Mouse (Mus musculus) limb, embryonic 10.5 days (tissue): ENCODE measurements at regions not wholly inside any gene's neighbourhood (a gene's known extent, or its start where the extent isn't known, plus 50 kb on each side); places are given as distances from the start of the nearest gene placed in this dataset.

Source experiments
- DNase-seq: peaks from one replicate; pipeline ENCODE4 v3.0.0-alpha.2; 2017; ENCODE audit warnings: low spot score
- H3K27ac ChIP-seq: fragments of 300-500 bp; sonication (generic); 2 replicates; pipeline ENCODE4 v1.5.1; 2016; ENCODE audit warnings: mild to moderate bottlenecking
- H3K27me3 ChIP-seq: fragments of 300-500 bp; sonication (generic); 2 replicates; pipeline ENCODE4 v1.6.1; 2016; ENCODE audit warnings: low read depth, mild to moderate bottlenecking; ENCODE audit not compliant: poor library complexity, severe bottlenecking
- H3K36me3 ChIP-seq: fragments of 300-500 bp; sonication (generic); 2 replicates; pipeline ENCODE4 v1.6.1; 2016; ENCODE audit warnings: mild to moderate bottlenecking, moderate library complexity
- H3K4me1 ChIP-seq: fragments of 300-500 bp; sonication (generic); 2 replicates; pipeline ENCODE4 v1.6.1; 2016
- H3K4me3 ChIP-seq: fragments of 300-500 bp; sonication (generic); 2 replicates; pipeline ENCODE4 v1.5.1; 2016; ENCODE audit warnings: mild to moderate bottlenecking, moderate library complexity
- H3K9me3 ChIP-seq: fragments of 300-500 bp; sonication (generic); replicated peaks from 2 replicates; pipeline ENCODE4 v1.6.1; 2016; ENCODE audit warnings: mild to moderate bottlenecking
- WGBS: fragments of 180-500 bp; shearing (Covaris S2); methylation state at CpG from one replicate; pipeline ENCODE4 v1.1.7; 2016; 5-methylcytosine and 5-hydroxymethylcytosine counted together

- no peak for DNase-seq
- Histone ChIP-seq H3K9me3 (no peaks in the 10 kb centered on the region), H3K36me3 (no peaks in the 10 kb centered on the region), H3K27me3 (0 out of 2 replicates have a peak, but pooled peaks cover under 1% of the 10 kb centered on the region), H3K4me3 (no peak overlapping the region), H3K27ac (no peak overlapping the region), H3K4me1 (0 out of 2 replicates have a peak, but pooled peaks cover 3% of the 10 kb centered on the region)
- WGBS, result 86% methylated on average over 10 of the region's 10 CpGs
Observed at GRCm38 (mm10) chr3:8751356-8751755, 858.5 kb downstream of the Zfp704 start.

- 72% methylated on average over 4 of the region's 4 CpGs for WGBS
Observed at GRCm38 (mm10) chr3:8750858-8751257, 859.0 kb downstream of the Zfp704 start.

GRCm38 (mm10) chr3:8750162-8750561 is 859.7 kb downstream of the Zfp704 start:
- Histone ChIP-seq H3K36me3 (no peaks in the 10 kb centered on the region), H3K9me3 (no peaks in the 10 kb centered on the region), H3K4me1 (0 out of 2 replicates have a peak, but pooled peaks cover 3% of the 10 kb centered on the region), H3K27ac (no peak overlapping the region), H3K27me3 (no peaks in the 10 kb centered on the region), H3K4me3 (no peak overlapping the region)
- WGBS, result 84% methylated on average over 11 of the region's 11 CpGs
- DNase-seq, result no peak

More at GRCm38 (mm10) chr3:8750858-8751257, 859.0 kb downstream of the Zfp704 start:
- no peak for DNase-seq
- no peak overlapping the region for H3K4me3 ChIP-seq
- 0 out of 2 replicates have a peak, but pooled peaks cover 3% of the 10 kb centered on the region for H3K4me1 ChIP-seq
- H3K27ac ChIP-seq, result no peak overlapping the region
- H3K36me3 ChIP-seq, result no peaks in the 10 kb centered on the region
- H3K9me3 ChIP-seq, result no peaks in the 10 kb centered on the region
- H3K27me3 ChIP-seq, result no peaks in the 10 kb centered on the region

- Histone ChIP-seq H3K36me3 (no peaks in the 10 kb centered on the region), H3K9me3 (no peaks in the 10 kb centered on the region), H3K4me3 (no peak overlapping the region), H3K27me3 (no peaks in the 10 kb centered on the region), H3K27ac (no peak overlapping the region), H3K4me1 (no peaks in the 10 kb centered on the region)
- 91% methylated on average over 4 of the region's 4 CpGs for WGBS
- DNase-seq, result no peak
Observed at GRCm38 (mm10) chr3:8747201-8747600, 862.7 kb downstream of the Zfp704 start.

GRCm38 (mm10) chr3:8746677-8747076 is 863.2 kb downstream of the Zfp704 start:
- Histone ChIP-seq H3K4me1 (no peaks in the 10 kb centered on the region), H3K27me3 (no peaks in the 10 kb centered on the region), H3K4me3 (no peak overlapping the region), H3K27ac (no peak overlapping the region), H3K9me3 (no peaks in the 10 kb centered on the region), H3K36me3 (no peaks in the 10 kb centered on the region)
- DNase-seq, result no peak
- WGBS, result 96% methylated on average over 3 of the region's 3 CpGs

- WGBS, result 88% methylated on average over 1 of the region's 1 CpGs
- no peak overlapping the region for H3K4me3 ChIP-seq
Observed at GRCm38 (mm10) chr3:8746037-8746436, 863.8 kb downstream of the Zfp704 start.

GRCm38 (mm10) chr3:8744857-8745256 is 865.0 kb downstream of the Zfp704 start:
- no peaks in the 10 kb centered on the region for H3K27me3 ChIP-seq
- H3K36me3 ChIP-seq, result no peaks in the 10 kb centered on the region
- no peak for DNase-seq
- H3K4me1 ChIP-seq, result peaks cover under 1% of the 10 kb centered on the region; the same call in 1 of the 2 replicates
- 70% methylated on average over 6 of the region's 6 CpGs for WGBS
- no peak overlapping the region for H3K27ac ChIP-seq
- H3K4me3 ChIP-seq, result no peak overlapping the region
- no peaks in the 10 kb centered on the region for H3K9me3 ChIP-seq

More at GRCm38 (mm10) chr3:8746037-8746436, 863.8 kb downstream of the Zfp704 start:
- Histone ChIP-seq H3K4me1 (no peaks in the 10 kb centered on the region), H3K27me3 (no peaks in the 10 kb centered on the region), H3K36me3 (no peaks in the 10 kb centered on the region), H3K27ac (no peak overlapping the region), H3K9me3 (no peaks in the 10 kb centered on the region)
- DNase-seq, result no peak

GRCm38 (mm10) chr3:8743650-8744049 is 866.2 kb downstream of the Zfp704 start:
- 84% methylated on average over 7 of the region's 7 CpGs for WGBS
- Histone ChIP-seq H3K4me1 (peaks cover 8% of the 10 kb centered on the region), H3K4me3 (no peak overlapping the region), H3K27me3 (no peaks in the 10 kb centered on the region), H3K9me3 (no peaks in the 10 kb centered on the region), H3K36me3 (no peaks in the 10 kb centered on the region), H3K27ac (no peak overlapping the region)
- DNase-seq, result no peak

- no peak for DNase-seq
- Histone ChIP-seq H3K36me3 (no peaks in the 10 kb centered on the region), H3K27ac (no peak overlapping the region), H3K9me3 (no peaks in the 10 kb centered on the region), H3K4me1 (peaks cover 14% of the 10 kb centered on the region), H3K27me3 (no peaks in the 10 kb centered on the region), H3K4me3 (no peak overlapping the region)
- WGBS, result 88% methylated on average over 8 of the region's 8 CpGs
Observed at GRCm38 (mm10) chr3:8741266-8742023, 868.4 kb downstream of the Zfp704 start.

- H3K4me1 ChIP-seq, result peaks cover 21% of the 10 kb centered on the region
- H3K4me3 ChIP-seq, result no peak overlapping the region
- no peak overlapping the region for H3K27ac ChIP-seq
- no peak for DNase-seq
- no peaks in the 10 kb centered on the region for H3K9me3 ChIP-seq
- no peaks in the 10 kb centered on the region for H3K27me3 ChIP-seq
- no peaks in the 10 kb centered on the region for H3K36me3 ChIP-seq
- WGBS, result 63% methylated on average over 5 of the region's 5 CpGs
Observed at GRCm38 (mm10) chr3:8740710-8741109, 869.2 kb downstream of the Zfp704 start.

GRCm38 (mm10) chr3:8739299-8739698 is 870.6 kb downstream of the Zfp704 start:
- no peak overlapping the region for H3K27ac ChIP-seq
- WGBS, result 83% methylated on average over 14 of the region's 14 CpGs
- no peak for DNase-seq
- H3K9me3 ChIP-seq, result no peaks in the 10 kb centered on the region
- no peak overlapping the region for H3K4me3 ChIP-seq
- H3K36me3 ChIP-seq, result no peaks in the 10 kb centered on the region
- no peaks in the 10 kb centered on the region for H3K27me3 ChIP-seq
- H3K4me1 ChIP-seq, result peaks cover 21% of the 10 kb centered on the region

GRCm38 (mm10) chr3:8736239-8736953 is 873.5 kb downstream of the Zfp704 start:
- peak; percentile 44 for DNase-seq
- WGBS, result 7% methylated on average over 10 of the region's 10 CpGs
- Histone ChIP-seq H3K27me3 (no peaks in the 10 kb centered on the region), H3K4me3 (no peak overlapping the region), H3K9me3 (no peaks in the 10 kb centered on the region), H3K27ac (peak overlapping the region; percentile 37), H3K4me1 (peaks cover 24% of the 10 kb centered on the region), H3K36me3 (no peaks in the 10 kb centered on the region)

GRCm38 (mm10) chr3:8734096-8734495 is 875.8 kb downstream of the Zfp704 start:
- DNase-seq, result no peak
- Histone ChIP-seq H3K4me3 (no peak overlapping the region), H3K27ac (no peak overlapping the region), H3K27me3 (no peaks in the 10 kb centered on the region), H3K9me3 (no peaks in the 10 kb centered on the region), H3K36me3 (no peaks in the 10 kb centered on the region), H3K4me1 (peaks cover 19% of the 10 kb centered on the region)
- 90% methylated on average over 3 of the region's 3 CpGs for WGBS
